Mouse (Mus musculus): ENCODE results near the gene Nr1h2.

The Nr1h2 gene

GRCm38 (mm10) chr7:44529518-44529917 is 24.2 kb downstream of the Nr1h2 start:
- DNase-seq (ENCODE audit: low read depth): no peak

- peak; percentile 69 for DNase-seq (ENCODE audit: low read depth)
These were observed 26.0 kb downstream of the Nr1h2 start for GRCm38 (mm10) chr7:44527483-44528398.

- DNase-seq (ENCODE audit: low read depth): no peak
These were observed 27.2 kb downstream of the Nr1h2 start for GRCm38 (mm10) chr7:44526414-44527154.

- no peak for DNase-seq (ENCODE audit: low read depth)
These were observed 28.5 kb downstream of the Nr1h2 start for GRCm38 (mm10) chr7:44525126-44525832.

- DNase-seq (ENCODE audit: low read depth): no peak
These were observed 29.2 kb downstream of the Nr1h2 start, which contains the start of gene Mybpc2 for GRCm38 (mm10) chr7:44524502-44524901. TSS of gene Mybpc2 (minus strand) at chr7:44524656.

GRCm38 (mm10) chr7:44523056-44523455 is 30.7 kb downstream of the Nr1h2 start:
- DNase-seq (ENCODE audit: low read depth): no peak

GRCm38 (mm10) chr7:44521710-44522109 is 32.0 kb downstream of the Nr1h2 start:
- DNase-seq (ENCODE audit: low read depth): no peak

- DNase-seq (ENCODE audit: low read depth): no peak
These were observed 32.8 kb downstream of the Nr1h2 start for GRCm38 (mm10) chr7:44520990-44521389.

GRCm38 (mm10) chr7:44519240-44519913 is 34.4 kb downstream of the Nr1h2 start:
- DNase-seq (ENCODE audit: low read depth): no peak

- DNase-seq (ENCODE audit: low read depth): no peak
These were observed 46.3 kb downstream of the Nr1h2 start for GRCm38 (mm10) chr7:44507491-44507890.

- peak; percentile 36 for DNase-seq (ENCODE audit: low read depth)
These were observed 52.1 kb downstream of the Nr1h2 start for GRCm38 (mm10) chr7:44501563-44502115.

- no peak for DNase-seq (ENCODE audit: low read depth)
These were observed 53.7 kb downstream of the Nr1h2 start for GRCm38 (mm10) chr7:44500046-44500445.

Measured in fibroblast of lung, adult 2 months (primary cell).